Mouse (Mus musculus) lung, postnatal 0 days (tissue): Measurements from ENCODE around the gene Phldb2. TPM values are rescaled to one million over a fixed set of nuclear protein-coding genes. Genes with fewer than 3 reads are reported as not detected.

ENCODE experiments used
- ATAC-seq: fragments of 200-750 bp; cut with Nextera tagmentation; 2 replicates; pipeline ENCODE4 v1.8.0; 2017; ENCODE audit warnings: moderate library complexity
- DNase-seq: peaks from one replicate; pipeline ENCODE4 v3.0.0-alpha.2; 2016; ENCODE audit warnings: low spot score
- H3K27ac ChIP-seq: fragments of 300-500 bp; sonication (generic); 2 replicates; pipeline ENCODE4 v1.5.1; 2014; ENCODE audit warnings: antibody characterized with exemption, mild to moderate bottlenecking, low read length, mixed read lengths
- H3K27me3 ChIP-seq: fragments of 300-500 bp; sonication (generic); replicated peaks from 2 replicates; pipeline ENCODE4 v1.6.1; 2014; ENCODE audit warnings: low read length, mixed read lengths; ENCODE audit not compliant: insufficient read depth
- H3K36me3 ChIP-seq: fragments of 300-500 bp; sonication (generic); 2 replicates; pipeline ENCODE4 v1.6.1; 2014; ENCODE audit warnings: low read length, mixed read lengths; ENCODE audit not compliant: insufficient read depth
- H3K4me1 ChIP-seq: fragments of 300-500 bp; sonication (generic); 2 replicates; pipeline ENCODE4 v1.6.1; 2014; ENCODE audit warnings: antibody characterized with exemption, low read depth, low read length, mixed read lengths; ENCODE audit not compliant: insufficient read depth
- H3K4me2 ChIP-seq: fragments of 300-500 bp; sonication (generic); replicated peaks from 2 replicates; pipeline ENCODE4 v1.6.1; 2014; ENCODE audit warnings: low read depth, mild to moderate bottlenecking, low read length, moderate library complexity, mixed read lengths
- H3K4me3 ChIP-seq: fragments of 300-500 bp; sonication (generic); 2 replicates; pipeline ENCODE4 v1.5.1; 2014; ENCODE audit warnings: low read depth, low read length
- H3K9ac ChIP-seq: fragments of 300-500 bp; sonication (generic); replicated peaks from 2 replicates; pipeline ENCODE4 v1.6.1; 2014; ENCODE audit warnings: low read depth, mild to moderate bottlenecking
- H3K9me3 ChIP-seq: fragments of 300-500 bp; sonication (generic); 2 replicates; pipeline ENCODE4 v1.6.1; 2016; ENCODE audit warnings: low read length, mixed read lengths
- CTCF ChIP-seq: IDR thresholded peaks from 2 replicates; pipeline ENCODE4 v1.5.1; 2016; ENCODE audit warnings: antibody characterized with exemption, mild to moderate bottlenecking
- EP300 ChIP-seq: IDR thresholded peaks from 2 replicates; pipeline ENCODE4 v1.6.1; 2016; ENCODE audit warnings: antibody characterized with exemption, mild to moderate bottlenecking, control low read depth
- WGBS: fragments of 180-500 bp; shearing (Covaris S2); extraction: QIAGEN DNeasy Blood & Tissue Kit; methylation state at CpG from one replicate; pipeline ENCODE4 v1.1.7; 2014; 5-methylcytosine and 5-hydroxymethylcytosine counted together
- polyA plus RNA-seq: library from polyadenylated mRNA; unstranded; fragments of >200 nt; fragmentation: Nextera tagmentation; extraction: Ambion mirVana; gene quantifications from 2 replicates; pipeline ENCODE4 v1.2.1, GENCODE M21; 2015

Phldb2 gene
- polyA plus RNA-seq, 1 experiment from 2014 or later, result 54.2 TPM

- Histone ChIP-seq H3K4me3 (no peak overlapping the region), H3K4me2 (no peak overlapping the region), H3K36me3 (no peaks in the 10 kb centered on the region), H3K9me3 (no peaks in the 10 kb centered on the region), H3K27me3 (no peaks in the 10 kb centered on the region), H3K9ac (no peak overlapping the region), H3K27ac (no peak overlapping the region), H3K4me1 (no peaks in the 10 kb centered on the region; the same call in 1 of the 2 replicates)
- TF ChIP-seq EP300 (no peak), CTCF (no peak)
- no peak for DNase-seq
- no peak for ATAC-seq
- WGBS, result 60% methylated on average over 3 of the region's 3 CpGs
Measured at GRCm38 (mm10) chr16:45722460-45722951, 230.9 kb downstream of the Phldb2 start.

GRCm38 (mm10) chr16:45720022-45720630 lies 233.3 kb downstream of the Phldb2 start:
- ATAC-seq, result no peak
- no peak for DNase-seq
- Histone ChIP-seq H3K36me3 (no peaks in the 10 kb centered on the region), H3K4me2 (no peak overlapping the region), H3K27me3 (no peaks in the 10 kb centered on the region), H3K4me3 (no peak overlapping the region), H3K4me1 (no peaks in the 10 kb centered on the region; the same call in 1 of the 2 replicates), H3K9ac (no peak overlapping the region), H3K27ac (no peak overlapping the region), H3K9me3 (no peaks in the 10 kb centered on the region)
- TF ChIP-seq CTCF (no peak), EP300 (no peak)
- 86% methylated on average over 10 of the region's 10 CpGs for WGBS

DNA sequence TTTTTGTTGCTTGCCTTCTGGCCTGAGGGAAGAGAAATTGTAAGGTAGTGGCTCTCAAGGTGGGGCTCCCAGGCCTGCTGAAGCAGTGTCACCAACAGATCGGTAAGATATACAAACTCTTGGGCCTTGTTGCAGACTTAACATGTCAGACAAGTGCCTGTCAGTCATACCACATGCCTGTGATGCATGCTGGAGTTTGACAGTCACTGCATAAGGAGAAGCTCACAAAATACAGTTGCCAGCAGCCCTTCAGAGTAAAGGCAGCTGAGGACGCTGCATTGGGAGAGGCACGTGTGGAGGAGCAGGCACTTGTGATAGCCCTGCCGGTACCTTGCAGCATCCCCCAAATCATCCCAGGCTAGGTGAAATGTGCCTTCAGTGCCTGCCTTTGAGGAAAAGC lies 235.1 kb downstream of the Phldb2 start:
- Histone ChIP-seq H3K27me3 (no peaks in the 10 kb centered on the region), H3K36me3 (no peaks in the 10 kb centered on the region), H3K27ac (no peak overlapping the region), H3K4me2 (no peak overlapping the region), H3K4me3 (no peak overlapping the region), H3K4me1 (no peaks in the 10 kb centered on the region), H3K9me3 (no peaks in the 10 kb centered on the region), H3K9ac (no peak overlapping the region)
- WGBS, result 78% methylated on average over 4 of the region's 4 CpGs
- ATAC-seq, result no peak
- TF ChIP-seq EP300, result no peak
- DNase-seq, result no peak

DNA sequence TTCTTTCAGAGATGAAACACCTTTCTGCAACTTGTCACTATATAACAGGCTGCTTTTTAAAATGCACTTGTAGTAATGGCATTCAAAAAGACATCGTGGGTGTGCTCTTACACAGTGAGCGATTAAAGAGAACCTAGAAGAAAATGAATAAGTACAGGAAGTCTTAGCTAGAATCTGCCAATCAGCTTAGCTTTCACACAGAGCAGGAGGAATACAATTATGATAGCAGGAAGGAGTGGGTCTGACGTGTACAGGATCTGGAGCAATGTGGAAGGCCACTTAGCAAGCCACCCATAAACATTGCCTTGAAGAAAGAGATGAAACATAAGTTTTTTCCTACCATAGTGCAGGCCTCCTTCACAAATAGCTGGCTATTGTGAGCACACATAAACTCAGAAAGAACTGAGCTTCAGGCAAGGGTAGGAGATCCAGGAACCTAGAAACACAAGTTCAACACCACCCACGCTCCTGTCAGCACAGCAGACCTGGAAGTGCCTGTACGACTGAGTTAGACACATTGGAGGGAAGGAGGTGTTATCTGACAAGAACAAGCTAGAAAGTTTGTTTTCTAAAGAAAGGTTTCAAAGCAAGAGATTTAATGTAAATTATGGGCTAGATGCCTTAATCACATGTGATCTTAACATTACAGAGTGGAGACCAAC lies 238.8 kb downstream of the Phldb2 start:
- Histone ChIP-seq H3K4me2 (no peak overlapping the region), H3K27me3 (no peaks in the 10 kb centered on the region), H3K4me3 (no peak overlapping the region), H3K9me3 (no peaks in the 10 kb centered on the region), H3K27ac (no peak overlapping the region), H3K4me1 (no peaks in the 10 kb centered on the region), H3K9ac (no peak overlapping the region), H3K36me3 (no peaks in the 10 kb centered on the region)
- TF ChIP-seq EP300 (no peak), CTCF (no peak)
- DNase-seq, result no peak
- ATAC-seq, result no peak
- WGBS, result 67% methylated on average over 5 of the region's 5 CpGs

GRCm38 (mm10) chr16:45713878-45714277 lies 239.5 kb downstream of the Phldb2 start:
- no peak for ATAC-seq
- WGBS, result 74% methylated on average over 1 of the region's 1 CpGs
- Histone ChIP-seq H3K4me3 (no peak overlapping the region), H3K4me1 (no peaks in the 10 kb centered on the region), H3K36me3 (no peaks in the 10 kb centered on the region), H3K9ac (no peak overlapping the region), H3K27ac (no peak overlapping the region), H3K9me3 (no peaks in the 10 kb centered on the region), H3K27me3 (no peaks in the 10 kb centered on the region), H3K4me2 (no peak overlapping the region)
- no peak for TF ChIP-seq CTCF
- no peak for TF ChIP-seq EP300
- no peak for DNase-seq

- no peaks in the 10 kb centered on the region for H3K4me1 ChIP-seq
- H3K27ac ChIP-seq, result no peak overlapping the region
- DNase-seq, result no peak
- TF ChIP-seq EP300, result no peak
- TF ChIP-seq CTCF, result no peak
- H3K9ac ChIP-seq, result no peak overlapping the region
- H3K36me3 ChIP-seq, result no peaks in the 10 kb centered on the region
- no peaks in the 10 kb centered on the region for H3K9me3 ChIP-seq
- ATAC-seq, result no peak
- WGBS, result 76% methylated on average over 5 of the region's 5 CpGs
- H3K4me2 ChIP-seq, result no peak overlapping the region
- no peaks in the 10 kb centered on the region for H3K27me3 ChIP-seq
- no peak overlapping the region for H3K4me3 ChIP-seq
Measured at GRCm38 (mm10) chr16:45713261-45713660, 240.1 kb downstream of the Phldb2 start.
